Mouse (Mus musculus) liver, embryonic 14.5 days (tissue): Measurements from ENCODE around the gene Ccndbp1. TPM values are rescaled to one million over a fixed set of nuclear protein-coding genes. Genes with fewer than 3 reads are reported as not detected.
A peak's percentile ranks its signal among the peaks of the same experiment; 100 is the strongest.

Experiments used
- ATAC-seq: fragments of 200-750 bp; cut with Nextera tagmentation; 2 replicates; pipeline ENCODE4 v1.8.0; 2017; ENCODE audit warnings: moderate number of reproducible peaks, mild to moderate bottlenecking, moderate library complexity; ENCODE audit not compliant: insufficient read depth
- DNase-seq, 3 experiments: peaks; one replicate each; pipeline ENCODE4 v3.0.0-alpha.2; 2012 to 2013; ENCODE audit warnings: low read depth in 3 of 3, low spot score in 3 of 3
- H3K27ac ChIP-seq: fragments of 300-500 bp; sonication (generic); 2 replicates; pipeline ENCODE4 v1.5.1; 2014; ENCODE audit warnings: moderate library complexity, mild to moderate bottlenecking, control low read depth, inconsistent platforms
- H3K27me3 ChIP-seq: fragments of 300-500 bp; sonication (generic); 2 replicates; pipeline ENCODE4 v1.6.1; 2014; ENCODE audit warnings: mild to moderate bottlenecking, low read length, moderate library complexity; ENCODE audit not compliant: control insufficient read depth, insufficient read depth
- H3K36me3 ChIP-seq: fragments of 300-500 bp; sonication (generic); replicated peaks from 2 replicates; pipeline ENCODE4 v1.6.1; 2014; ENCODE audit warnings: low read depth; ENCODE audit not compliant: control insufficient read depth, insufficient read depth
- H3K4me1 ChIP-seq, 2 experiments: fragments of 200-500 bp in 1 of 2; fragments of 300-500 bp in 1 of 2; sonication (generic) in 1 of 2; replicated peaks; 2 replicates each; pipeline ENCODE4 v1.6.1; 2012 to 2014; ENCODE audit warnings: antibody characterized with exemption in 1 of 2, inconsistent platforms in 1 of 2, low read length in 1 of 2; ENCODE audit not compliant: control insufficient read depth in 2 of 2, insufficient read depth in 2 of 2
- H3K4me2 ChIP-seq: fragments of 300-500 bp; sonication (generic); 2 replicates; pipeline ENCODE4 v1.6.1; 2014; ENCODE audit warnings: low read depth, mild to moderate bottlenecking, control low read depth, moderate library complexity
- H3K4me3 ChIP-seq, 2 experiments: fragments of 200-500 bp in 1 of 2; fragments of 300-500 bp in 1 of 2; sonication (generic) in 1 of 2; 2 replicates each; pipeline ENCODE4 v1.5.1; 2012 to 2014; ENCODE audit warnings: low read depth in 2 of 2, low read length in 2 of 2, mild to moderate bottlenecking in 2 of 2, control low read depth in 1 of 2, inconsistent platforms in 1 of 2, moderate library complexity in 1 of 2; ENCODE audit not compliant: insufficient read depth in 1 of 2
- H3K9ac ChIP-seq: fragments of 300-500 bp; sonication (generic); replicated peaks from 2 replicates; pipeline ENCODE4 v1.6.1; 2014; ENCODE audit warnings: mild to moderate bottlenecking, control low read depth, moderate library complexity
- H3K9me3 ChIP-seq: fragments of 300-500 bp; sonication (generic); 2 replicates; pipeline ENCODE4 v1.6.1; 2016; ENCODE audit warnings: low read length, mixed read lengths; ENCODE audit not compliant: control insufficient read depth
- CTCF ChIP-seq: IDR thresholded peaks from 2 replicates; pipeline ENCODE4 v1.5.1; 2016; ENCODE audit warnings: antibody characterized with exemption, low read depth, control low read depth
- EP300 ChIP-seq: IDR thresholded peaks from 2 replicates; pipeline ENCODE4 v1.6.1; 2016; ENCODE audit warnings: antibody characterized with exemption, low read depth
- WGBS: fragments of 180-500 bp; shearing (Covaris S2); extraction: QIAGEN DNeasy Blood & Tissue Kit; methylation state at CpG from one replicate; pipeline ENCODE4 v1.1.7; 2014; ENCODE audit not compliant: insufficient replicate concordance; 5-methylcytosine and 5-hydroxymethylcytosine counted together
- polyA plus RNA-seq, 2 experiments: library from polyadenylated mRNA; depleted of rRNA in 1 of 2; stranded (reverse) in 1 of 2; unstranded in 1 of 2; fragments of >200 nt; fragmentation: Nextera tagmentation in 1 of 2; extraction: Ambion mirVana in 1 of 2; gene quantifications; 2 replicates each; pipeline versions ENCODE4 v1.2.1 to v1.2.3; 2012 to 2014

The Ccndbp1 gene
- polyA plus RNA-seq, 2 experiments, result 38.1 to 45.1 TPM

- Histone ChIP-seq H3K27ac (0 out of 2 replicates have a peak overlapping the region, but pooled peaks have one; percentile 9), H3K9ac (peak overlapping the region; percentile 35), H3K4me2 (peak overlapping the region; percentile 67), H3K4me1 (peaks cover 20 to 24% of the 10 kb centered on the region in 2 experiments), H3K36me3 (no peaks in the 10 kb centered on the region), H3K4me3 (peak overlapping the region; percentile 22 to 40; a peak in 2 of 4 replicates), H3K27me3 (no peaks in the 10 kb centered on the region), H3K9me3 (no peaks in the 10 kb centered on the region)
- ATAC-seq (peak; percentile 15; the same call in 1 of the 2 replicates), DNase-seq (peak in 1 of 3 experiments; percentile 58)
- WGBS, result 11% methylated on average over 5 of the region's 5 CpGs
- peak; percentile 47 for TF ChIP-seq CTCF
- TF ChIP-seq EP300, result no peak
These were observed 35.2 kb upstream of the Ccndbp1 start for GRCm38 (mm10) chr2:120972964-120973363.

- peak overlapping the region; percentile 61 for H3K9ac ChIP-seq
These were observed 31.9 kb upstream of the Ccndbp1 start for GRCm38 (mm10) chr2:120976308-120976707.

GRCm38 (mm10) chr2:120976990-120977925 lies 30.9 kb upstream of the Ccndbp1 start, which contains the start of gene Tmem62:
Gene Tmem62 (plus strand): TSS chr2:120977017.
- WGBS, result 2% methylated on average over 71 of the region's 71 CpGs
- peak within 1 kb of the TSS; percentile 85 for H3K4me2 ChIP-seq
- H3K27ac ChIP-seq, result peak within 1 kb of the TSS; percentile 82
- H3K36me3 ChIP-seq, result no peaks in the 10 kb centered on the region
- H3K9ac ChIP-seq, result peak within 1 kb of the TSS; percentile 82
- DNase-seq (peak; percentile 53 to 71 (median 67)), ATAC-seq (peak; percentile 80)
- H3K9me3 ChIP-seq, result no peaks in the 10 kb centered on the region
- peaks cover 18 to 19% of the 10 kb centered on the region in 2 experiments for H3K4me1 ChIP-seq
- TF ChIP-seq EP300 (peak; percentile 60), CTCF (peak; percentile 53)
- H3K27me3 ChIP-seq, result no peaks in the 10 kb centered on the region
- H3K4me3 ChIP-seq, result peak within 1 kb of the TSS; percentile 72 to 74

More at GRCm38 (mm10) chr2:120976308-120976707, 31.9 kb upstream of the Ccndbp1 start:
- Histone ChIP-seq H3K9me3 (no peaks in the 10 kb centered on the region), H3K27me3 (no peaks in the 10 kb centered on the region), H3K27ac (peak overlapping the region; percentile 28; the same call in 1 of the 2 replicates), H3K4me3 (peak overlapping the region; percentile 72 to 74), H3K4me2 (peak overlapping the region; percentile 85), H3K4me1 (peaks cover 18 to 22% of the 10 kb centered on the region in 2 experiments), H3K36me3 (no peaks in the 10 kb centered on the region)
- WGBS, result 39% methylated on average over 4 of the region's 4 CpGs
- TF ChIP-seq CTCF, result peak; percentile 61
- no peak for TF ChIP-seq EP300
- DNase-seq, result peak; percentile 32 to 59 (median 45)
- no peak for ATAC-seq

- ATAC-seq (no peak), DNase-seq (no peak)
- Histone ChIP-seq H3K36me3 (no peaks in the 10 kb centered on the region), H3K27me3 (no peaks in the 10 kb centered on the region), H3K9ac (no peak overlapping the region; the same call in 1 of the 2 replicates), H3K4me1 (peaks cover 15 to 16% of the 10 kb centered on the region in 2 experiments), H3K9me3 (no peaks in the 10 kb centered on the region), H3K4me2 (peak overlapping the region; percentile 85), H3K27ac (peak overlapping the region; percentile 82), H3K4me3 (peak overlapping the region in 1 of 2 experiments; percentile 72; a peak in 3 of 4 replicates)
- 81% methylated on average over 8 of the region's 8 CpGs for WGBS
- TF ChIP-seq EP300 (no peak), CTCF (no peak)
These were observed 30.1 kb upstream of the Ccndbp1 start for GRCm38 (mm10) chr2:120977926-120978692.

GRCm38 (mm10) chr2:120978693-120979037 lies 29.5 kb upstream of the Ccndbp1 start:
- peaks cover 13 to 14% of the 10 kb centered on the region in 2 experiments for H3K4me1 ChIP-seq
- no peak overlapping the region for H3K4me2 ChIP-seq
- ATAC-seq (no peak), DNase-seq (no peak)
- H3K9ac ChIP-seq, result no peak overlapping the region
- no peak for TF ChIP-seq EP300
- peak; percentile 32; the same call in 1 of the 2 replicates for TF ChIP-seq CTCF
- no peaks in the 10 kb centered on the region for H3K27me3 ChIP-seq
- no peak overlapping the region for H3K27ac ChIP-seq
- H3K4me3 ChIP-seq, result no peak overlapping the region
- H3K36me3 ChIP-seq, result no peaks in the 10 kb centered on the region
- no peaks in the 10 kb centered on the region for H3K9me3 ChIP-seq
- 65% methylated on average over 2 of the region's 2 CpGs for WGBS
